In genomic region chr5:136514049-136514677, GRCm38 (mm10) we compare ENCODE assay signal across 11 mouse cellular contexts. TPM values are rescaled to one million over a fixed set of nuclear protein-coding genes. Genes with fewer than 3 reads are reported as not detected.
DNase-seq lines count a peak whose midpoint lies in the region; ATAC-seq and TF ChIP-seq lines count a peak whose summit lies in the region.
"Had no signal": no experiment of that assay in that cellular context is flagged by ENCODE, and none has a peak within 500 bp of the region (broad histone marks: within the 10 kb centered on the region; RNA-seq: fewer than 3 reads in every experiment).

No protein-coding gene starts in this region.

- no peaks in the 10 kb centered on the region for H3K27me3 ChIP-seq in megakaryocyte, embryonic 14.5 days (replicated peaks)
- H3K27me3 ChIP-seq in forebrain, embryonic 14.5 days (replicated peaks; ENCODE audit: control insufficient read depth, insufficient read depth, low read length) = no peaks in the 10 kb centered on the region
- H3K27me3 ChIP-seq in myocyte (ENCODE audit: control insufficient read depth, insufficient read depth, insufficient read length) = no peaks in the 10 kb centered on the region
- H3K27me3 ChIP-seq in midbrain, postnatal 0 days (ENCODE audit: insufficient read depth, low read length) = no peaks in the 10 kb centered on the region
- H3K27me3 ChIP-seq: neural tube, embryonic 13.5 days had no signal

- no peak for TF ChIP-seq CTCF in midbrain, postnatal 0 days (IDR thresholded peaks at IDR 0.05)

- no peak for TF ChIP-seq POLR2A in myocyte (IDR thresholded peaks at IDR 0.05; ENCODE audit: insufficient read length, low read depth)

- 34% methylated on average over 6 of the region's 6 CpGs for WGBS in forebrain, embryonic 14.5 days
- WGBS in midbrain, postnatal 0 days = 60% methylated on average over 6 of the region's 6 CpGs

- no peak overlapping the region for H3K9ac ChIP-seq in forebrain, embryonic 14.5 days (ENCODE audit: low read length)
- H3K9ac ChIP-seq in midbrain, postnatal 0 days (replicated peaks; ENCODE audit: low read length, poor library complexity, severe bottlenecking) = no peak overlapping the region
- H3K9ac ChIP-seq: neural tube, embryonic 13.5 days had no signal

- ATAC-seq in cerebellum, adult (ENCODE audit: insufficient number of reproducible peaks, low FRiP score, low TSS enrichment) = no peak
- ATAC-seq in megakaryocyte, adult 5-6 weeks (ENCODE audit: poor library complexity, severe bottlenecking) = no peak
- ATAC-seq in forebrain, embryonic 14.5 days = 0 out of 2 replicates have a peak, but pooled peaks have one; percentile 12
- no peak for ATAC-seq in midbrain, postnatal 0 days (ENCODE audit: low FRiP score)

- peaks cover 11% of the 10 kb centered on the region for H3K36me3 ChIP-seq in megakaryocyte, embryonic 14.5 days (replicated peaks; ENCODE audit: low read length)
- H3K36me3 ChIP-seq in forebrain, embryonic 14.5 days (ENCODE audit: control insufficient read depth, insufficient read depth, low read length) = no peaks in the 10 kb centered on the region
- H3K36me3 ChIP-seq in myocyte (ENCODE audit: control insufficient read depth, insufficient read depth) = no peaks in the 10 kb centered on the region
- H3K36me3 ChIP-seq in midbrain, postnatal 0 days (ENCODE audit: insufficient read depth, low read length) = no peaks in the 10 kb centered on the region
- H3K36me3 ChIP-seq: neural tube, embryonic 13.5 days had no signal

- H3K9me3 ChIP-seq in megakaryocyte, embryonic 14.5 days = no peaks in the 10 kb centered on the region
- no peaks in the 10 kb centered on the region for H3K9me3 ChIP-seq in forebrain, embryonic 14.5 days (replicated peaks; ENCODE audit: control insufficient read depth, low read length)
- H3K9me3 ChIP-seq in midbrain, postnatal 0 days (ENCODE audit: low read length) = no peaks in the 10 kb centered on the region
- H3K9me3 ChIP-seq: neural tube, embryonic 13.5 days had no signal

- H3K79me2 ChIP-seq in myocyte (ENCODE audit: control insufficient read depth, insufficient read depth) = peaks cover 87% of the 10 kb centered on the region

- peak; percentile 53 for DNase-seq in cerebellum, adult 11 months
- peak; percentile 41 for DNase-seq in forebrain, embryonic 14.5 days (ENCODE audit: low spot score)
- DNase-seq in midbrain, postnatal 0 days (ENCODE audit: low spot score) = no peak
- no peak for DNase-seq in adrenal gland, postnatal 36 days
- DNase-seq: gastrocnemius, postnatal 36 days; thymus, postnatal 4 days had no signal

- no peak overlapping the region for H3K27ac ChIP-seq in forebrain, embryonic 14.5 days (ENCODE audit: low read depth, low read length)
- H3K27ac ChIP-seq in midbrain, postnatal 0 days (ENCODE audit: low read depth, low read length) = no peak overlapping the region
- H3K27ac ChIP-seq: neural tube, embryonic 13.5 days had no signal

- H3ac ChIP-seq in myocyte (ENCODE audit: control insufficient read depth, insufficient read length) = no peak overlapping the region

- H3K4me3 ChIP-seq in megakaryocyte, embryonic 14.5 days (replicated peaks) = peak overlapping the region; percentile 26
- no peak overlapping the region for H3K4me3 ChIP-seq in forebrain, embryonic 14.5 days (ENCODE audit: low read depth, low read length)
- no peak overlapping the region for H3K4me3 ChIP-seq in myocyte
- H3K4me3 ChIP-seq in midbrain, postnatal 0 days (ENCODE audit: low read depth, low read length) = no peak overlapping the region
- H3K4me3 ChIP-seq: neural tube, embryonic 13.5 days had no signal

- no peak overlapping the region for H3K4me2 ChIP-seq in forebrain, embryonic 14.5 days (ENCODE audit: low read length)
- H3K4me2 ChIP-seq in myocyte (ENCODE audit: low read depth) = peak overlapping the region; percentile 4
- no peak overlapping the region for H3K4me2 ChIP-seq in midbrain, postnatal 0 days (ENCODE audit: low read depth, low read length, poor library complexity, severe bottlenecking)
- H3K4me2 ChIP-seq: neural tube, embryonic 13.5 days had no signal

- peaks cover 94% of the 10 kb centered on the region for H3K4me1 ChIP-seq in megakaryocyte, embryonic 14.5 days
- H3K4me1 ChIP-seq in forebrain, embryonic 14.5 days (ENCODE audit: control insufficient read depth, insufficient read depth, low read length) = peaks cover 10% of the 10 kb centered on the region
- H3K4me1 ChIP-seq in midbrain, postnatal 0 days (ENCODE audit: insufficient read depth, low read length) = no peaks in the 10 kb centered on the region

TF ChIP-seq in myocyte, 11 proteins besides CTCF, POLR2A, EP300 and RAD21:
- no peak for TF ChIP-seq MYOD1 (IDR thresholded peaks at IDR 0.05; ENCODE audit: control insufficient read depth in 1 of 3, insufficient read length in 2 of 3, low read depth in 2 of 3)
- TF ChIP-seq E2F4 (IDR thresholded peaks at IDR 0.05; ENCODE audit: insufficient read depth) = no peak
- no peak for TF ChIP-seq POLR2AphosphoS2 (IDR thresholded peaks at IDR 0.05; ENCODE audit: insufficient read length, low read depth)
- TF ChIP-seq CEBPB (IDR thresholded peaks at IDR 0.05; ENCODE audit: insufficient read depth, poor library complexity, severe bottlenecking) = no peak
- TF ChIP-seq TCF12 (IDR thresholded peaks at IDR 0.05; ENCODE audit: insufficient read depth, poor library complexity, severe bottlenecking) = no peak
- TF ChIP-seq USF1 (IDR thresholded peaks at IDR 0.05; ENCODE audit: low read depth) = no peak
- no peak for TF ChIP-seq MAX (IDR thresholded peaks at IDR 0.05; ENCODE audit: low read depth)
- TF ChIP-seq REST (IDR thresholded peaks at IDR 0.05; ENCODE audit: insufficient read depth, insufficient read length) = no peak
- TF ChIP-seq SRF (IDR thresholded peaks at IDR 0.05; ENCODE audit: control insufficient read depth, insufficient read length, low read depth) = no peak
- no peak for TF ChIP-seq TCF3 (IDR thresholded peaks at IDR 0.05; ENCODE audit: insufficient read length, low read depth)
- no peak for TF ChIP-seq MYOG (IDR thresholded peaks at IDR 0.05; ENCODE audit: control insufficient read depth in 1 of 3, insufficient read depth in 1 of 3, insufficient read length in 2 of 3, low read depth in 2 of 3)

RNA-seq across cellular contexts. Expression of gene Cux1, which starts 53.1 kb away (rescaled TPM):
- polyA plus RNA-seq in megakaryocyte, embryonic 14.5 days (2012; ENCODE audit: insufficient read depth, low replicate concordance) = 29.7 and 39.7 TPM in 2 replicates
- total RNA-seq in megakaryocyte, adult 5-6 weeks (2015) = 74.0 and 88.0 TPM in 2 replicates
- total RNA-seq in megakaryocyte, adult 5-6 weeks (2017) = 77.4 and 95.4 TPM in 2 replicates
- polyA plus RNA-seq in forebrain, embryonic 14.5 days (2014; fragmentation: Nextera tagmentation; extraction: Ambion mirVana) = 89.6 and 115 TPM in 2 replicates
- polyA plus RNA-seq in myocyte (2012; fragmentation: generic; extraction: Trizol) = 50.7 TPM
- total RNA-seq in midbrain, postnatal 0 days (2014; rRNA removed) = 130 and 133 TPM in 2 replicates
- 89.0 and 97.9 TPM in 2 replicates for polyA plus RNA-seq in midbrain, postnatal 0 days (2015; fragmentation: Nextera tagmentation; extraction: Ambion mirVana)
- 100 to 1,000 TPM in 1 of 2 experiments, 10 to 100 TPM in 1; 97.4 to 110 TPM for total RNA-seq in adrenal gland, postnatal 36 days (2021)

Comparison
In these comparisons a context has a peak if more than half of its experiments do, and no peak if none do; other contexts are left out.
1. DNase-seq: peak in cerebellum, adult 11 months (single experiment) and forebrain, embryonic 14.5 days (single experiment); none in midbrain, postnatal 0 days (single experiment) and adrenal gland, postnatal 36 days (0 of 2).